Mouse (Mus musculus): ENCODE data around the gene Ehd1. TPM values are rescaled to one million over a fixed set of nuclear protein-coding genes. Genes with fewer than 3 reads are reported as not detected.

The Ehd1 gene
- total and polyA plus RNA-seq, 3 experiments = 65.9 to 105 TPM; not detected in 1

DNA sequence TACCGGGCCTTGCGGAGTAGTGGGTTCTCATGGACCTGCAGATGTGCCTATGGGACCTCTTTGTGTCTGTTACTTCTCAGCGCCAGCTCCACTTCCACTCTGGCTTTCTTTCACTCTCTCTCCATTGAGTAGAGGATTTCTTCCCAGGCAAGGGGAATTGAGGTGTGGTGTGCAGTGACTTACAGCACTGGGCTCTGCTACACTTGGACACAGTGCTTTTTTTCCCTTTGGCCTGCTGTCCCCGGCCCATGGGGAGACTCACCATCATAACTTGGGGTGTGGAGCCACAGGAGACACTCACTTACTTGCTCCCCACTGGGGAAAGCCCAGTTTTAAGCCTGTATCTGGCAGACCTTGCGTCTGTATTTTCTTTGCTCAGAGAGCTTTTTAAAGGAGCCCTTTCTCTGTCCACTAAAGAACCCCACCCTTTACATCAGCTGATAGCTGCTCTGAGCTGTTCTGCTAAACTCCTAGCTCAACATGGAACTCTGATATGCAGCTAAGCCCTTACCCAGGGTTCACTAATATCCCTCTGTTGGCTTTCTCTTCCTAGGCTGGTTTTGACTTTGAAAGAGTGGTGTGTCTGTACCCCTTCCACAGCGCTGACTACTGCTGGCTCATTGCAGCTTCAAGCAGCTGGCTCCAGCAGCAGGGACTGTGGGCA is 3.1 kb downstream of the Ehd1 start:
- Histone ChIP-seq H3K9me3 (replicated peaks; ENCODE audit: insufficient read depth, low read length) (no peaks in the 10 kb centered on the region), H3K79me2 (ENCODE audit: control insufficient read depth, insufficient read depth, low read length, poor library complexity) (peaks cover 44% of the 10 kb centered on the region), H3K9ac (ENCODE audit: control insufficient read depth, low read depth, low read length, poor library complexity, severe bottlenecking) (peak overlapping the region; percentile 21; the same call in 1 of the 2 replicates), H3K27me3 (ENCODE audit: control insufficient read depth in 1 of 2, insufficient read depth in 2 of 2, low read length in 2 of 2) (no peaks in the 10 kb centered on the region), H3K4me1 (ENCODE audit: control insufficient read depth in 1 of 2, insufficient read depth in 2 of 2, low read length in 2 of 2) (peaks cover 25 to 48% of the 10 kb centered on the region in 2 experiments), H3K36me3 (ENCODE audit: control insufficient read depth in 1 of 2, insufficient read depth in 2 of 2, low read length in 2 of 2) (peaks cover 13 to 42% of the 10 kb centered on the region in 2 experiments), H3K27ac (ENCODE audit: control insufficient read depth, low read depth, low read length) (peak overlapping the region; percentile 17; the same call in 1 of the 2 replicates), H3K4me3 (ENCODE audit: control insufficient read depth in 1 of 2, insufficient read depth in 1 of 2, low read depth in 2 of 2, low read length in 2 of 2) (no peak overlapping the region)
- TF ChIP-seq HCFC1 (IDR thresholded peaks at IDR 0.05; ENCODE audit: low read depth, low read length) (no peak), ZNF384 (IDR thresholded peaks at IDR 0.05; ENCODE audit: low read depth, low read length) (no peak), SIN3A (IDR thresholded peaks at IDR 0.05; ENCODE audit: low read length) (peak; percentile 53), ETS1 (IDR thresholded peaks at IDR 0.05; ENCODE audit: low read depth, low read length) (peak; percentile 54; the same call in 1 of the 2 replicates), NRF1 (IDR thresholded peaks at IDR 0.05; ENCODE audit: insufficient read depth, low read depth, low read length, poor library complexity, severe bottlenecking) (0 out of 2 replicates have a peak, but pooled peaks have one; percentile 14)
- no peak for DNase-seq (ENCODE audit: low read depth, low spot score)

DNA sequence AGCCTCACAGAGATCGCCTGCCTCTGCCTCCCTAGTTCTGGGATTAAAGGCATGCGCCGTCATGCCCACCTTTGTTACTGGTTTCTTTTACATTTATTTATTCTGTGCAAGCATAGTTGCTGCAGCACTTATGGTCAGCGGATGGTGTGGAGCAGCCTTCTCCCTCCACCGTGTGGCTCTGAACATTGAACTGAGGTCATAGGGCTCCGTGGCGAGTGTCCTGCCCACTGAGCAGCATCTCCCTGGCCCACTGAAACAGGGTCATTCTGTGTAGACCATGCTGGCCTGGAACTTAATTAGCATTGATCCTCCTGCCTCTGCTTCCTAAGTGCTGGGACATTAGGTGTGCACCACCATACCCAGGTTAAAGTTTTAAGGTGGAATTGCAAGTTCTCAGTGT is 4.0 kb downstream of the Ehd1 start:
- H3K4me3 ChIP-seq (ENCODE audit: control insufficient read depth in 1 of 2, insufficient read depth in 1 of 2, low read depth in 2 of 2, low read length in 2 of 2) = no peak overlapping the region
- no peaks in the 10 kb centered on the region for H3K27me3 ChIP-seq (ENCODE audit: control insufficient read depth in 1 of 2, insufficient read depth in 2 of 2, low read length in 2 of 2)
- TF ChIP-seq MAX (IDR thresholded peaks at IDR 0.05; ENCODE audit: low read length) = no peak
- H3K9ac ChIP-seq (ENCODE audit: control insufficient read depth, low read depth, low read length, poor library complexity, severe bottlenecking) = no peak overlapping the region
- H3K36me3 ChIP-seq (ENCODE audit: control insufficient read depth in 1 of 2, insufficient read depth in 2 of 2, low read length in 2 of 2) = peaks cover 13 to 49% of the 10 kb centered on the region in 2 experiments
- no peaks in the 10 kb centered on the region for H3K9me3 ChIP-seq (replicated peaks; ENCODE audit: insufficient read depth, low read length)
- peaks cover 33 to 54% of the 10 kb centered on the region in 2 experiments for H3K4me1 ChIP-seq (ENCODE audit: control insufficient read depth in 1 of 2, insufficient read depth in 2 of 2, low read length in 2 of 2)
- no peak for DNase-seq (ENCODE audit: low read depth, low spot score)
- no peak overlapping the region for H3K27ac ChIP-seq (ENCODE audit: control insufficient read depth, low read depth, low read length)
- peaks cover 42% of the 10 kb centered on the region for H3K79me2 ChIP-seq (ENCODE audit: control insufficient read depth, insufficient read depth, low read length, poor library complexity)

DNA sequence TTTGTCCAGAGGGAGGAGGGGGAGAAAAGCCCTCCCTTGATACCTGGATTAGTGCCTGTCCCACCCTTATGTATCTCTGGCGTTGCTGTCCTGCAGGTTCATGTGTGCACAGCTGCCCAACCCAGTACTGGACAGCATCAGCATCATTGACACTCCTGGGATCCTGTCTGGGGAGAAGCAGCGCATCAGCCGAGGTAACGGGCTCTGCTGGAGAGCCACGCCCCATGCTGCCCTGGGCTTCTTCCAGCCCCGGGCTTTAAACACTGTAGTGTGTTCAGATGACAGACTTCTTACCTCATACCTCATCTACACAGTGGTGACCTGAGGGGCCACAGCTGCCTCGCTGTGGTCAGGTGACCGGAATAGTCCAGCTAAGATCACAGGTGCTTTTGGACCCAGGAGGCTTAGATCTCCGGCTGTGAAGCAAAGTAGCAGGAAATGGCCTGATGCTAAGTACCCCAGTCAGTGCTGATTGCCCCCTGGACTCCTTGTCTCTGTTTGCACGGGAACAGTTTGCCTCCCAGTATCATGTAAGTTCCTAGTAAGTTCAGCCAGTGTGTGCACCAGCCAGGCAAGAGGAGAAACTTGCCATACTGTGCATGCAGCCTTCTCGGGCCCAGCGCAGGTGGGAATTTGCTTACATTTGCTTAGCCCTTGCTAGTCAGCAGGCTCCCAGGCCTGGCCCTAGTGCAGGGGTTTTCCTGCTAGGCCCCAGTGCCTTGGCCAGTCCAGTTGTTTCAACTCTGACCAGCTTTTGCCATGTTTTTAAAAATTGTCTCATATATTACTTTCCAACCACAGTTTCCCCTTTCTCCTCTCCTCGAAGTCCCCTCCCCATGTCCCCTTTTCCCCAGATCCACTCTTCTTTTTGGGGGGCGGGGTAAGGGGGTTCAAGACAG is 4.8 kb downstream of the Ehd1 start:
- no peak overlapping the region for H3K27ac ChIP-seq (ENCODE audit: control insufficient read depth, low read depth, low read length)

More for the DNA sequence above, 4.8 kb downstream of the Ehd1 start:
- H3K36me3 ChIP-seq (ENCODE audit: control insufficient read depth in 1 of 2, insufficient read depth in 2 of 2, low read length in 2 of 2) = peaks cover 15 to 56% of the 10 kb centered on the region in 2 experiments
- TF ChIP-seq USF1 (IDR thresholded peaks at IDR 0.05; ENCODE audit: low read depth, low read length) (no peak), ZC3H11A (IDR thresholded peaks at IDR 0.05; ENCODE audit: low read depth, low read length) (no peak), HCFC1 (IDR thresholded peaks at IDR 0.05; ENCODE audit: low read depth, low read length) (no peak), MXI1 (IDR thresholded peaks at IDR 0.05; ENCODE audit: low read depth, low read length) (no peak)
- H3K79me2 ChIP-seq (ENCODE audit: control insufficient read depth, insufficient read depth, low read length, poor library complexity) = peaks cover 38% of the 10 kb centered on the region
- H3K27me3 ChIP-seq (ENCODE audit: control insufficient read depth in 1 of 2, insufficient read depth in 2 of 2, low read length in 2 of 2) = no peaks in the 10 kb centered on the region
- no peak overlapping the region for H3K9ac ChIP-seq (ENCODE audit: control insufficient read depth, low read depth, low read length, poor library complexity, severe bottlenecking)
- H3K9me3 ChIP-seq (replicated peaks; ENCODE audit: insufficient read depth, low read length) = no peaks in the 10 kb centered on the region
- H3K4me3 ChIP-seq (ENCODE audit: control insufficient read depth in 1 of 2, insufficient read depth in 1 of 2, low read depth in 2 of 2, low read length in 2 of 2) = no peak overlapping the region
- DNase-seq (ENCODE audit: low read depth, low spot score) = no peak
- H3K4me1 ChIP-seq (ENCODE audit: control insufficient read depth in 1 of 2, insufficient read depth in 2 of 2, low read length in 2 of 2) = peaks cover 39 to 59% of the 10 kb centered on the region in 2 experiments
